Mouse (Mus musculus) limb, embryonic 10.5 days (tissue): ENCODE results near the gene Trim68. TPM values are rescaled to one million over a fixed set of nuclear protein-coding genes. Genes with fewer than 3 reads are reported as not detected.

Source experiments
- DNase-seq: peaks from one replicate; pipeline ENCODE4 v3.0.0-alpha.2; 2017; ENCODE audit warnings: low spot score
- H3K27ac ChIP-seq: fragments of 300-500 bp; sonication (generic); 2 replicates; pipeline ENCODE4 v1.5.1; 2016; ENCODE audit warnings: mild to moderate bottlenecking
- H3K27me3 ChIP-seq: fragments of 300-500 bp; sonication (generic); 2 replicates; pipeline ENCODE4 v1.6.1; 2016; ENCODE audit warnings: low read depth, mild to moderate bottlenecking; ENCODE audit not compliant: poor library complexity, severe bottlenecking
- H3K36me3 ChIP-seq: fragments of 300-500 bp; sonication (generic); 2 replicates; pipeline ENCODE4 v1.6.1; 2016; ENCODE audit warnings: mild to moderate bottlenecking, moderate library complexity
- H3K4me1 ChIP-seq: fragments of 300-500 bp; sonication (generic); 2 replicates; pipeline ENCODE4 v1.6.1; 2016
- H3K4me3 ChIP-seq: fragments of 300-500 bp; sonication (generic); 2 replicates; pipeline ENCODE4 v1.5.1; 2016; ENCODE audit warnings: mild to moderate bottlenecking, moderate library complexity
- H3K9me3 ChIP-seq: fragments of 300-500 bp; sonication (generic); replicated peaks from 2 replicates; pipeline ENCODE4 v1.6.1; 2016; ENCODE audit warnings: mild to moderate bottlenecking
- WGBS: fragments of 180-500 bp; shearing (Covaris S2); methylation state at CpG from one replicate; pipeline ENCODE4 v1.1.7; 2016; 5-methylcytosine and 5-hydroxymethylcytosine counted together
- polyA plus RNA-seq: library from polyadenylated mRNA; unstranded; fragments of >200 nt; fragmentation: Nextera tagmentation; extraction: Ambion mirVana; gene quantifications from 2 replicates; pipeline ENCODE4 v1.2.1, GENCODE M21; 2016

Trim68 gene
- polyA plus RNA-seq, 1 experiment from 2014 or later = 13.0 TPM

DNA sequence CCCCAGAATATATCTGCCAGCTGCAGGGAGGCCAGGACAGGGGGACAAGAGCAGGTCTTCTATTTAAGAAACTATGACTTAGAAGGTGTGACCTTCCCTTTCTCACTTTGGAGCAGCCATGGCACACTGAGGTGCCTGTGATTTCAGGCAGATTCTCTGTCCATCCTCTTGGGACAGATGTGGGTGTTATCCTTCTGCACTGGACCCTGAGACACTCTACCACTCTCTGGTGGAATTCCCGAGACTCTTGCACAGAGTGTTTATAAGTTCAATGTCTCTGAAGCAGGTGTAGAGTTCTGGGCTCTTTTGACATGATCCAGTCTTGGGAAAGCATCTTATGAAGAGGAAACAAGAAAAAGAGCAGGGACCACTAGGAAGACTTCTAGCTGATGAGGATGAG is 49.0 kb downstream of the Trim68 start, which contains the start of gene Olfr554:
TSS of gene Olfr554 (plus strand) at position 301 of the 400 bp plus-strand sequence.
- H3K36me3 ChIP-seq = no peaks in the 10 kb centered on the region
- H3K9me3 ChIP-seq = no peaks in the 10 kb centered on the region
- no peak for DNase-seq
- no peak within 1 kb of the TSS for H3K4me3 ChIP-seq
- H3K27ac ChIP-seq = no peak within 1 kb of the TSS
- no peaks in the 10 kb centered on the region for H3K4me1 ChIP-seq
- 70% methylated on average over 1 of the region's 1 CpGs for WGBS
- no peaks in the 10 kb centered on the region for H3K27me3 ChIP-seq

- WGBS = 31% methylated on average over 3 of the region's 3 CpGs
- peak; percentile 31 for DNase-seq
- H3K36me3 ChIP-seq = no peaks in the 10 kb centered on the region
- no peaks in the 10 kb centered on the region for H3K9me3 ChIP-seq
- H3K4me1 ChIP-seq = no peaks in the 10 kb centered on the region
- no peak overlapping the region for H3K4me3 ChIP-seq
- H3K27me3 ChIP-seq = no peaks in the 10 kb centered on the region
- no peak overlapping the region for H3K27ac ChIP-seq
These were observed 50.5 kb downstream of the Trim68 start for GRCm38 (mm10) chr7:102636665-102637064.

Other genes starting within 250 kb of the Trim68 start
- 269 and 280 TPM in 2 replicates for gene Rrm1, start 245.6 kb downstream of the Trim68 start, polyA plus RNA-seq
- 0.24 and 0.33 TPM in 2 replicates for gene Olfr543, start 205.6 kb downstream of the Trim68 start, polyA plus RNA-seq
- gene Olfr544, start 199.0 kb downstream of the Trim68 start, polyA plus RNA-seq = 0.06 and 0.10 TPM in 2 replicates
- gene Olfr545, start 187.8 kb downstream of the Trim68 start, polyA plus RNA-seq = 0.05 and 0.21 TPM in 2 replicates
- not detected in 2 replicates for gene Olfr547, start 152.6 kb downstream of the Trim68 start, polyA plus RNA-seq
- gene Olfr548-ps1, start 146.4 kb downstream of the Trim68 start, polyA plus RNA-seq = not detected in 2 replicates
- not detected in 2 replicates for gene Olfr549, start 137.5 kb downstream of the Trim68 start, polyA plus RNA-seq
- 0.39 and 0.48 TPM in 2 replicates for gene Trim21, start 121.8 kb downstream of the Trim68 start, polyA plus RNA-seq
- gene Olfr550, start 115.9 kb downstream of the Trim68 start, polyA plus RNA-seq = not detected in 2 replicates
- not detected in 2 replicates for gene Olfr551, start 95.4 kb downstream of the Trim68 start, polyA plus RNA-seq
- gene Olfr552, start 89.6 kb downstream of the Trim68 start, polyA plus RNA-seq = not detected in 2 replicates
- gene Olfr553, start 69.1 kb downstream of the Trim68 start, polyA plus RNA-seq = not detected in 2 replicates
- not detected in 2 replicates for gene Olfr554, start 48.9 kb downstream of the Trim68 start, polyA plus RNA-seq
- gene Olfr555, start 28.5 kb downstream of the Trim68 start, polyA plus RNA-seq = not detected in 2 replicates
- not detected in 2 replicates for gene Olfr556, start 22.4 kb downstream of the Trim68 start, polyA plus RNA-seq
- gene Olfr557, start 8.6 kb upstream of the Trim68 start, polyA plus RNA-seq = not detected in 2 replicates
- gene Olfr558, start 14.9 kb upstream of the Trim68 start, polyA plus RNA-seq = not detected in 2 replicates
- not detected in 2 replicates for gene Olfr33, start 31.7 kb upstream of the Trim68 start, polyA plus RNA-seq
- gene Olfr559, start 40.2 kb upstream of the Trim68 start, polyA plus RNA-seq = not detected in 2 replicates
- not detected in 2 replicates for gene Olfr560, start 72.0 kb upstream of the Trim68 start, polyA plus RNA-seq
- gene Olfr78, start 72.1 kb upstream of the Trim68 start, polyA plus RNA-seq = not detected in 2 replicates
- gene Olfr561, start 83.9 kb upstream of the Trim68 start, polyA plus RNA-seq = not detected in 2 replicates
- not detected in 2 replicates for gene Olfr564, start 116.2 kb upstream of the Trim68 start, polyA plus RNA-seq
- not detected in 2 replicates for gene Olfr566, start 171.4 kb upstream of the Trim68 start, polyA plus RNA-seq
- gene Olfr568, start 189.8 kb upstream of the Trim68 start, polyA plus RNA-seq = not detected in 2 replicates
- gene Olfr569, start 203.6 kb upstream of the Trim68 start, polyA plus RNA-seq = not detected in 2 replicates
- gene Olfr570, start 207.2 kb upstream of the Trim68 start, polyA plus RNA-seq = not detected in 2 replicates
- gene Olfr571, start 230.2 kb upstream of the Trim68 start, polyA plus RNA-seq = not detected in 2 replicates
- gene Olfr572, start 237.1 kb upstream of the Trim68 start, polyA plus RNA-seq = not detected in 2 replicates